Mouse (Mus musculus) T-helper 1 cell (primary cell): Measurements from ENCODE around the gene Nme7.

Experiments used
- in situ Hi-C: fragments of 300-600 bp; cut with MboI, MseI; formaldehyde crosslinking; loops from one replicate; pipeline ENCODE4 v1.15.1; 2025; ENCODE audit warnings: high pct_unique_total_duplicates

Gene Nme7

DNA sequence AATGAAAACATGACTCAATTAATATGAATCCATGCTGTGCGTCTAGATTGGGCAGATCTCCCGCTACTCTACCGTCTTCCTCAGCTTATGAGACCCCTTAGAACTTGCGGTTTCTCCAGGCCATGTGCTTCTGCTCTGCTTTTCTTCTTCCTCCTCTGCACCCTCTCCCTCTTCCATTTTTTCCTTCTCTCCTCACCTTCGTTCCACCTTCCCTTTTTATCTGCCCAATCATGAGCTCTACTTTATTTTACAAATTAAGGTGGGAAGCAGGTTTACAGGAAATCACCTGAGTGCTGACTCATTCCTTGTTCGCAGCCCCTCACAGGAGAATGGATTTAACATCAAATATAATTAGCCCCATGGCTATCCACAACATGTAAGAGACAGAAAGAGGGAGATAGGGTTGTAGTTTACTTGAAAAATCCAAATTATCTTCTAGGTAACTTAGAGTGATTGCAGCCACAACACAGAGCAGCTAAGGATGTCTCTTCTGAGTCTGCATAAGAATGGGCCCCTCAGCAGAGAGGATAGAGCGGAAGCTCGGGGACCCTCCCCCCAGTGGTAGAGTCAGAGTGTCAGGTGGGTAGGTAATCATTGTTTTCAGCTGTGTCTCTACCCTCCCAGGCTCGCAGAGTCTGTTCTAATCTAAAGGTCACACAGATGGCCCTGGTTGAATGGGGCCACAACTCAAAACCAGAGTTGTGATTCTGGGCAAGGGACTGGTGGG is 73.0 kb downstream of the Nme7 start:
- in situ Hi-C loops, result no loop called here

DNA sequence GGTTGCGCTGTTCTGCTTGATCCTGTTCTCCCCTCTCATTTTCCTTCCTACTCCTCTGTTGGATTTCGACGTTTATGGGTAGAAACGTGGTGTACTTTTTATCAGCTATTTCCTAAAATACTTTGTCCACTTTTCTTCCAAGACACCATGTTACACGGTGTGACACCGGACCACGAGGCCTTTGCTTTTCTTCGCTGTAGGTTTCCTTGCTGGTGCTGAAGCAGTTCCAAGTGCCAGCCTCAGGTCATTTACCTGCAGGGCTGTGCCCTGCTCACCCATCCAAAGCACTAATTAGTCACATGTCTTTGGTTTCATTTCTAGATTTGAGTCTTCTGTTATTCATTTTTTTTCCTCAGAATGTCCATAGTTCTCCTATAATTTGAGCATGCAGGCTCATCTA is 79.7 kb downstream of the Nme7 start:
- in situ Hi-C loops, result no loop called here

DNA sequence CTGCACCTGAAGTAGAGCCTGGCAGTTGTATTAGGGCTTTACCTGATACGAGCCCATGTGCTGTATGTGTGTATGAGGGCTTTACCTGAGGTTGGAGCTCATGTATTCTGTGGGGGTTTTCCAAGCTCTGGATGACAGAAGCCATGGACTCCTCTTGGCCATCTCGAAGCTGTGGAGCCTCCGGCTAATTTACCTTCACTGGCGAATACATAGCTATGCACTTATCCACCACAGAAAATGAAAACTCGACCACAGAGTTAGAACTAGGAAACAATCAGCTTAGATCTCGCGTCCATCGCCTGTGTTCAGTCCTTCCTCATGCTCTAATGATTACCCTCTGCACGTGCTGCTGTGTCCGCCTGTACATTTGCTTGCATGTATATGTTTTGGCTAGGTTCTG is 80.4 kb downstream of the Nme7 start:
- in situ Hi-C loops, result no loop called here

DNA sequence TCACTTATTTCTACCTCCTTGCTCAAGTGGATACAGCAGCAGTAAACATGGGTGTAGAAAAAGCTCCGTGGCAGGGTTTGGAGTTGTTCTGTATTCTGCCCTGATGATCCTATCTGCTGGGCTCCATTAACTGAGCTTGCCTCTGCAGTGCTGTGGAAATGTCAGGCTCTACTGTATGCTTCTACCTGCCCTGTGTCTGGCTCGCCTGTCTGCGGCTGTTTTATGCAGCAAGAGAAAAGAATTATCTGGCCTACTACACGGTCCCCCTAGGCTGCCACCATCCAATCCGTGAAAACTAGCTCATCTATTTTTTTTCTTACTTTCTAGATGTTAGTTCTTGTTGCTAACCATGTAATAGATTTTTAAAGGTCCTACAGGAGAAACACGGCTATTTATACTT is 81.1 kb downstream of the Nme7 start:
- in situ Hi-C loops, result no loop called here

DNA sequence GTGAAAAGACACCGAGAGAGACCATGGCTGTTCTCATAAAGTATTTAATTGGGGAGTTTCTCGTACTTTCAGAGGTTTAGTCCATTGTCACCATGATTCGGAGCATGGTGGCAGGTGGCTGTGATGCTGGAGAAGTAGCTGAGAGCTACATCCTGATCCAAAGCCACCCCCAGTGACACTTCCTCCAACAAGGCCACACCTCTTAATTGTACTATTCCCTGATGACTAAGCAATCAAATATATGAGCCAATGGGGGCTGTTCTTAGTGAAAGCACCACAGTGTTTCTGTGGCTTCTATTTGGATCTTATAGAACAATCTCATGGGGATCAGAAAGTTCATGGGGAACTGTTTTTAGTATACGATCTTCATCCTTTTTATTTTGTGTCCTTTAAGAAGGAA is 85.8 kb downstream of the Nme7 start:
- in situ Hi-C loops, result no loop called here

DNA sequence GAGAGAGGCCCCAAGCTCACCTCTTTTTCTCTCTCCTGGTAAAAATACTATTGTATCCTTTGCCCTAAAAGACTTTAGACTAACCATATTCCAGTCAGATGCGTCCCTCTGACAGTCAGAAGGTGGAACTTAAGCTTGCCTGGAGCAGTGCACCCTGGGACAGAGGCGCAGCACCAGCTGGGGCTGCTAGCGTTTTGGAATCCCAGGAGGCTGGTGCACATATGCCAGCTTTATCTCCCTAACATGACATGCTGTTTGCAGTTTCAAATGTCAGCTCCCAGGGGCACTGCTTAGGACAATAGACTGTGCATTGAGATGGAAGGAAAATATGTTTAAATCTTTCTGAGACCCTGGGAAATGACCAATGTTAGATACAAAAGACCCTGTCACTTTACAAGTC is 88.3 kb downstream of the Nme7 start:
- in situ Hi-C loops, result no loop called here

DNA sequence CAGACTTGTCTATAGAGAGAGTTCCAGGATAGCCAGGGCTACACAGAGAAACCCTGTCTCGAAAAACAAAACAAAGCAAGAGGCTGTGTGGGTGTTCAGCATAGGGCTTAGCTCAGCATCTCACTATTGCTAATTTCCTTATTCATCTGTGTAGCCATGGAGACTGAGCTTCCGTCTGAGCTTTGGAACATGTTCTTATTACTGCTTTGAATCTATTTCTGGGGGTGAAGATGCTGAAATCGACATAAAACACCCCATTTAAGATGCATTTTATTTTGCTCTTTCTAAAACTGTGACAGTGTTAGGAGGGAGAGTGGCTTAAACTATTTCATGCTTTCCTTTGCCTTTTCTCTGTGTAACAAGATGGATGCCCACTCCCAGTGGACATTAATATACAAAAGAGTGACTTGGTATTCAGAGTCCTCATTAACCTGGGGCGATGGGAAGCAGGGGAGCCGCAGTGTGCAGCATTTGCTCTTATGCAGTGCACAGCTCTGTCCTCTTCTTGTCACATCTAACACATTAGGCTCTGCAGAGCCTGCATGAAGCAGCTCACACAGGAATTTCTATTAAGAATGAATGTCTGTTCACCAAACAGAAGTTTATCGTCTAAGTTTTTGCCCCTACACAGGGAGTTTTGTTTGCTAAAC is 91.3 kb downstream of the Nme7 start:
- in situ Hi-C loops, result no loop called here

DNA sequence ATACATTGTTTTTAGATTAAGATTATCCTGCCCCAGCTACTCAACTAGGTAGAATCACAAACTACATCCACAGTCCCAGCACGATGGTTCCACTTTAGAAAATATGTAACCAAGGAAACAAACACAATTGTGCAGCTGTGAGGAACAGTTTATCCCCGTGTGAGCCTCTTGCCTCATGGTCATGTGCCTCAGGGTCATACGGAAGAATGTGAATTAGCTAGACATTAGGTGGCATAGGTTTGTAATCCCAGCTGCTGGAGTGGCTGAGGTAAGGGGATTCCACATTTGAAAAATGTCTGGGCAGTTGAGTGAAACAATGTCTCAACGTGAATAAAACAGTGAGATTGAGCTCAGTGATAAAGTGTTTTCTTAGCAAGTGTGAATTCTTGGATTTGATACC is 93.8 kb downstream of the Nme7 start:
- in situ Hi-C loops, result no loop called here

DNA sequence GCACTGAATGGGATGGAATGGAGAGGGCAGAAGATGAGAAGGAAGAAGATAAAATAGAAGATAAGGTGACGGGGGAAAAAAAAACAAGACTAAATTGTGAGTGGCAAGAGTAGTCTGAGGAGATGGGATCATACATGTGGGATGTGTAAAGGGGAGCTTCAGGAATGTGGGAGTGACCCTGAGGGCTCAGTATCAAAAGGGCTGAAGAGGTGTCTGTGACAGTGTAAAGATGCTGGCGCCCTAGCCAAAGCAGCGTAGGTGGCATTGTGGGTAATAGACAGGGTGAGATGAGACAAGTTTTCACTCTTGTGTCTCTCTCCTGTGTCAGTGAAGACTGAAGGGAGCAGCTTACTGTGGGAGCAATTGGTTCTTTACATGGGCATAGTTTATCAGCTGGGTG is 95.7 kb downstream of the Nme7 start:
- in situ Hi-C loops, result no loop called here

DNA sequence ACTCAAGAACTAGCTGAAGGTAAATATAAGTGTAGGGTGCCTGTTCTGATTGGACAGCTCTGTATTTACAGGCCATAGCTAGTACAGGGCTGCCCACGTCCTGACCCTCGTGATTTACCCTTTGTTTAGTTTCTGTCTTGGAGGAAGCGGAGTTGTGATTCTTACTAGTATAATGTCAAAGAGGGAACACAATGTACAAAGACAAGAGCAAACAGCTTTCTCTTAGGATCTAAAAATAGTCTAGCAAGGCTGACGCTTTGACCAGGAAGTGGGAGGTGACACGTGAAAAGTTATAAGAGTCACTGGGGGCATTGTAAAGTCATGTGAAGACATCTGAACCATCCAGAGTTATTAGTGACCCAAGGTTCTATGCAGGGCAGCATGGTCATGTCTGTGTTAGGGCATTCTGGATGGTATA is 101.5 kb downstream of the Nme7 start:
- in situ Hi-C loops, result loop anchor here (10.0 kb wide), 1 partner anchor 591 kb away; no protein-coding TSS in a partner anchor

DNA sequence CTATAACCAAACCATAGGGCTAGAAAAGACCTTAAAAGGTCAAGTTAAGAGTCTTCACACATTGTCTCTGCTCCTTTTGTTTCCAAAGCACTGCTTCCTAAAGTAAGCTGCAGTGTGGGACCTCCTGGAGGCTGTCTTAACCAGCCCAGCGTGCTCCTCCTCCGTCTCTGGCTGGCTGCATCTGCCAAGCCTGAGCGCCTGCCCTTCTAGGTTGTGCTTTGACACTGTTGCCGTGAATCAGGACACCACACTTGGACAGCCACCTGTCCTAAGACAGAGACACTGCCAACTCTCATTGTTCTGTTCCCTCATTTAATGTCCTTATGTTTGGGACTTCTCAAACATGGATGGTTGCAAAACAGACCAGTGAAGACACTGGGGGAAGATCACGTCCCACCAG is 102.6 kb downstream of the Nme7 start:
- in situ Hi-C loops, result loop anchor here (10.0 kb wide), 1 partner anchor 592 kb away; no protein-coding TSS in a partner anchor

DNA sequence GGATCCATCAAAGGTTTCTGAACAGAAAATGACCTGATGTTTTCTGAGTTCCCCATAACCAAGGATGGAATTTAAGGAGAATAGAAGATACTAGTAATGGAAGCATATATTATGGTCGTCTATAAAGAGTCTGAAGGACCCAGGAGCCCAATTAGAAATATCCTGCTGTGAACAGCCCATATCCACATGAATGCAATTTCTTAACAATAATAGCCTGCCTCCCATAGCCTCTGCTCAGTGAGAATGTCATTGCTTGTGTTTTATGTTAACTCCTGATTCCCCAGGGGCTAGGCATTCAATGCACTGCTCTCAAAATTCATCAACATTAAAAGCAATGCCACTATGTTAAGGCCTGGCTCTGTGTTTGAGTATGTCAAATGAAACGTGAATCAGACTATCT is 104.7 kb downstream of the Nme7 start:
- in situ Hi-C loops, result loop anchor here (10.0 kb wide), 1 partner anchor 594 kb away; no protein-coding TSS in a partner anchor

DNA sequence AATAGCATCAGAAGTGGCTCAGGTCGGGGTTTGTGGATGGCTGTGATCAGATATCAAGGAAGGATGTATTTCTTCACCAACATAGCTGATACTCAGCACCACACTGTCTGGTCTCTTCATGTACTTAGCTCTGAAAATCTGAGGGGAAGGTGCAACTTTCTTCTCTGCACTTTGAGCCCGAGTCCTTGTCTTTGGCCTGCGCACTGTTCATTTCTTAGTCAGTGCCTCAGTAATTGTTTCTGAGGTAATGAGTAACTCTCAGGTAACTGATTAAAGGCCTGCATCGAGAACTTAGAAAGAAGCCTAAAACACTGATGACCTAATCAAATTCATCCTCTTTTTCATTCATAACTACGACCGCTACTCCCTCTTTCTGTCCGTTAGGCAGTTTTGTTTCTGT is 107.4 kb downstream of the Nme7 start:
- in situ Hi-C loops, result no loop called here

DNA sequence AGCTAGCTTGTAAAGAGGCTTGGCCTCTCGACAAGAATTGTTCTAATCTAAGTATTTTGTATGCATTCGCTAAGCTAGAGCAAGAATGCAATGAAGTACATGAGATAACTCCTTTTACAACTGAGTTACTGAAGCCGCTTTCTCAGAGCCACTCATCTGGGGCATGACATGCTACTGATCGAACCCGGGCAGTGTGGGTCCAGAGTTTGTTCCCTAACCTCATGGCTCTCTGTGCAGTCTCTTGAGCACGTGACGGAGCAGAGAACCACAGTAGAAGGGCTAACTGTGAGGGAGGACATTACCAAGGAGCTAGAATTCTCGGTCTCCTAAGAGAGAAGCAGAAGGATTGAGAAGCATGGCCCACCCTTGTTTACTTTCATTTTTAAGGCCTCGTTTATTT is 109.0 kb downstream of the Nme7 start:
- in situ Hi-C loops, result no loop called here

DNA sequence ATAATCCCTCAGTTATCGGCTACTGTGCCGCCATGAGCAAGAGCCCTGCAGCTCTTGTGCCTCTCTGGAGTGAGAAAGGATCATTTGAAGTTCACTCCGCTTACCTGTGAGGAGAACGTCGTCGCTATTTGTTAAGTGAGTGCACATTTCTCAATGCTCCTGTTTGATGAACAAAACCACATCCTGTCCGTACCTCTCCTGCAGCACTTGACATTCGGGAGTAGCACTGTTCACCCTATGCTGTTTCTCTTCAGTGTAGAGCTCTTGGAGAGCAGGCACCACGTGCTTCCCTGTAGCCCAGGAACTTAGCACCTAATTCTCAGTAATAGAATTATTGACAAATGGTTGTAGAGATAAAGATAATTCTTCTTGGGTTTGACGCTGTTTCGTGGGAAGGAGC is 109.7 kb downstream of the Nme7 start:
- in situ Hi-C loops, result no loop called here

DNA sequence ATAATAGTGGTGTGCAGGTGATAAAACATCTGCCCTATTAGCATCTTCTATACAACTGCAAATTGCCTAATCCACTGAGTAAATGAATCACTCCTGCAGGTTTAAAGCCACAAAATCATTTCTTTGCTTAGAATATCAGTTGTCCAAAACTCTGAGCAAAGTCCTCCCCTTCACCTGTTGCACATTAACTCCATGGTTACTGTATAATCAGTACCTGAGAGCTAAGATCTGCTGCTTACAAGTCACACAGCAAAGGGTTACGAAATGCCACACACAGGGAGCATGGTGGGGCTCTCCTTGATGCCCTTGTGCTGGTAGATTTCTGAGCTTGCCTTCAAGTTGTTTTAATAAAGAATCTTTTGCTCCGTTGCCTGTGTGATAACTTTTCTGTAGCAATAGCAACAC is 111.4 kb downstream of the Nme7 start:
- in situ Hi-C loops, result no loop called here

DNA sequence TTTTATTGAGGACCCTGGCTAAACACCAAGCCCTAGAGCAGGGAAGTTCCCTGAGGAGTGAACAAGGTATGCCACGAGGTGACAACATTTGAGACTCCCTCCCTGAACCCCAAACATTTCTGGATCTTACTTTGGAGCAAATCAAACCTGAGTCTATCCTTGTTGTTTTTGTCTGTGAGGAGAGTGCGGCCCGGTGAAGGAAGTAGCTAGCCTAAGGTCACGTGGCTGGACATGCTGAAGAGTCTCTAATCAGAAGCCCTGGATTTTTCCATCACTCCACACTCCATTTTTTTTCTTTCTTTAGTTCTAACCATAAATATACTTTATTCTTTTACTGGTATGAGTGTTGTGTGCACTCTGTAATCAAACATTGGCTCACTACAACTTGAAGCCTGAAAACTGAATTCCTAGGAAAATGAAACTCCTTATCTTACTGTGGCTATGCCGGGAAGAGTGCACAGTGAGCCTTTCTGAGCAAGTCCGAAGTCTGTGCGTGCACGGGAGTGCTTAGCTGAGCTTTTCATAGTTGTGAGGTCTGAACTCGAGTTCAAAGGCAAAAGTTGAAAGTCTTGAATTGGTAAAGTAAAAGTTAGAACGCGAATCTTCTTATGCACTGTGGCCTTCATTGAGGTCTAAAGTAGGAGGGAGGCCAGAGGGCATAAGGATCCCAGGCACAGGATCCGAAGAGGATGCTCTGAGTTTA is 112.9 kb downstream of the Nme7 start:
- in situ Hi-C loops, result no loop called here

DNA sequence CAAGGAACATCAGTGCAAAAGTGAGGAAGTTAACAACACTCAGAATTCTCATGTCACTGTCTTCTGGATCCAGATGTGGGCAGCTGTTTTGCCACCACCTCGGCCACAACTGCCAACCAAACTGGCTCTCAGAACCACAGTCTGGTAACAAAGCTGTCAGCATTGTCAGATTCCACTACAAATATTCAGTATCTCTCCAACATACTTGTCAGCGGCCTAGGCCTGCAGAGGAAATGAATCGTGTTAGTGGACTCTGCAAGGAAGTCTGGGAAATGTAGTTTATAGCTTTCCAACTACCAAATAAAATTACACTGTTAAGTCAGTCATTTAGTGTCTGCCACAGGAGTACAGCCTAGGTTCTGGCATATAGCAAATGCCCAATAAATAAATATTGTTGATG is 113.7 kb downstream of the Nme7 start:
- in situ Hi-C loops, result no loop called here

DNA sequence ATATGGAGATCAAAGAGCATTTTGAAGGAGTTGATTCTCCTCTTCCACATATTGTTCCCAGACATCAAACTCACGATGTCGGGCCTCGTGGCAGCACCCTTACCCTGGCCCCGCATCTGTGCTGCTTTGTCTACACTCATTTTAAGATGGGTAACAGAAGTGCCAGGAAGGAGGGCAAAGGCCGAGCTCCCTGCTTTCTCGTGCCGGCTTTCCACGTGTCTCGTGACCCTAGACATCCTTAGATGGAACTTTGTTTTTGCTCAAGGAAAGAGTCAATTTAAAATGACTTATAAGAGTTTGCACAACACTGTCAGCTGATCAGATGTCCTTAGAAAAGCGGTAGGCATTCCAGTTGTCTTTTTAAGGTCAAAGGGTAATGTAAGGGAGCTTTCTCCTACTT is 114.4 kb downstream of the Nme7 start:
- in situ Hi-C loops, result no loop called here

DNA sequence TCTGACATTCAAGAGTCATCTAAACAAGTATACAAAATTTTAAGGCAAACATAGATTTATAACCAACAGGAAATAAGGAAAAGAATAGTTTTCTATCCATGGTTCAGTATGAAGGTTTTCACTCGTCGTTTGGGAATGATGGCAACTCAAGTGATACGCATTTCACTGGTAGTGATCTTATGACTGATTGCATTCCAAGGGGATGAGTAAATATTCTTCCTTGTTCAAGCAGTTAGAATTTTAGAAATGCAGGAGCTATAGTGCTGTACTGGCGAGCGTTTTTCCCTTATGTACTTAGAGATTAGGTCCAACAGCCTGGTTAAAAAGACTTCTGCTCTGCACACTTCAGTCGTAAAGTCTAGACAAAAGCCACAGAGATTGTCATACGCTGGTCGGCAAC is 115.5 kb downstream of the Nme7 start:
- in situ Hi-C loops, result no loop called here

DNA sequence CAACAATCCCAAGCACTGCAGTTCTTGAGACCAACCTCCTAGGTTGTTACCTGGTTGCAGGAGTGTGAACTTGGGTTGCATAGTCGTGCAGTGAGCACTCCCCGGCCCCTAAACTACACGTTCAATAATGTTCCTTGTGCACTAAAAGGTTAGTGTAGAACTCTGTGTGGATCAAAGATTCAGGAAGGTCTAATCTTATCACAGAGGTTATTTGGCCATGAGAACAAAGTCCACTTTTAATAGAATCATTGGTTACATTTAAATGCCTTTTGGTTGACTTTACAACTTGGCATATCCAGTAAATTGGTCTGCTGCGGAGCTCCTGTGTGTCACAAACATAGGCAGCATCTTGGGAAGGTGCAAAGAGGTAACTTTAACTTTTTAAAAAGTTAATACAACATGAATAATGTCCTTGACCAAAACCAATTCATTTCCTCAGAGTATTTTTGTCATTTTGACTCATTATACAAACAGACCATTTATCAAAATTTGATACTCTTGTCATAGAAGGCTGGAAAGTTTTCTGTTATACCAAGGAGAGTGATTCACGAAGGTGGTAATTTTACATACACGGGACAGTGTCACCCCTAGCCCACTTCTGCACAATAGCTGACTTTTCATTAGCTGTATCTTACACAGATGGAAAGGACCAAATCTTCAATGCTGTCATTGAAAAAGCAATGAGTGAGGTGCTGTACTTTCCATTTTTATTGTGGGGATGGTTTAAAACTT is 116.9 kb downstream of the Nme7 start:
- in situ Hi-C loops, result no loop called here

DNA sequence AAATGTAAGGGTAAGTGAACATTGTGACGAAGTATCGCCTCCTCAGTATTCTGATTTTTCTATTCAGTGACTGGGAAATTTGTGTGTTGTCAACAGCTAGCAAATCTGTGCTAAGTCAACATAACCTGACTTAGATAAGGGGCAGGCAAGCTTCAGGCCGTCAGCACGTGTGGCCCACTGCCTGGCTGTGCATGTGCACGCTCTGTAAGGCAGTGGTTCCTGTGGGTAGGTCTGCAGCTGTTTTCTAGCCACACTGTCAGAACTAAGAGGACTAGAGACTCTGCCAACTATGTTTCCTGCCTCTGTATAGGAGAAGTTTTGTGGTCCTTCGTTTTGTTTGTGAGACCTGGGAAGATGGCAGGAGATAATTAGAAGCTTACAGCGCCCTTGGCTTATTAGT is 122.3 kb downstream of the Nme7 start:
- in situ Hi-C loops, result no loop called here
